Mouse (Mus musculus) spleen, adult 12 weeks (tissue): ENCODE measurements around the gene Plppr3.

Experiments
- DNase-seq: peaks from one replicate; pipeline ENCODE4 v3.0.0; 2022; ENCODE audit warnings: low spot score

The Plppr3 gene

GRCm38 (mm10) chr10:79852107-79852789, 22.2 kb downstream of the Plppr3 start:
- no peak for DNase-seq

GRCm38 (mm10) chr10:79851653-79852052, 22.8 kb downstream of the Plppr3 start:
- DNase-seq, result no peak

GRCm38 (mm10) chr10:79849941-79850628, 24.3 kb downstream of the Plppr3 start:
- DNase-seq, result no peak

GRCm38 (mm10) chr10:79846553-79846952, 27.9 kb downstream of the Plppr3 start:
- no peak for DNase-seq

GRCm38 (mm10) chr10:79843476-79843875, 31.0 kb downstream of the Plppr3 start:
- DNase-seq, result no peak

- no peak for DNase-seq
These were observed 32.1 kb downstream of the Plppr3 start for GRCm38 (mm10) chr10:79842322-79842721.

- no peak for DNase-seq
These were observed 33.5 kb downstream of the Plppr3 start for GRCm38 (mm10) chr10:79840644-79841551.

- no peak for DNase-seq
These were observed 34.3 kb downstream of the Plppr3 start for GRCm38 (mm10) chr10:79840091-79840490.

- DNase-seq, result no peak
These were observed 36.3 kb downstream of the Plppr3 start for GRCm38 (mm10) chr10:79838151-79838550.

- no peak for DNase-seq
These were observed 37.5 kb downstream of the Plppr3 start for GRCm38 (mm10) chr10:79836918-79837317.

- peak; percentile 50 for DNase-seq
These were observed 39.5 kb downstream of the Plppr3 start for GRCm38 (mm10) chr10:79834769-79835398.

- no peak for DNase-seq
These were observed 41.6 kb downstream of the Plppr3 start for GRCm38 (mm10) chr10:79832786-79833181.

GRCm38 (mm10) chr10:79832026-79832785, 42.2 kb downstream of the Plppr3 start:
- DNase-seq, result no peak

GRCm38 (mm10) chr10:79831583-79831982, 42.9 kb downstream of the Plppr3 start:
- DNase-seq, result no peak

- no peak for DNase-seq
These were observed 50.0 kb downstream of the Plppr3 start for GRCm38 (mm10) chr10:79824413-79824812.

GRCm38 (mm10) chr10:79823011-79823410, 51.4 kb downstream of the Plppr3 start:
- DNase-seq, result no peak

GRCm38 (mm10) chr10:79822372-79822771, 52.1 kb downstream of the Plppr3 start:
- no peak for DNase-seq

GRCm38 (mm10) chr10:79821731-79822130, 52.7 kb downstream of the Plppr3 start:
- DNase-seq, result no peak

- DNase-seq, result no peak
These were observed 53.7 kb downstream of the Plppr3 start, which contains the start of gene Misp for GRCm38 (mm10) chr10:79820782-79821181. TSS of gene Misp (plus strand) at chr10:79820989.

GRCm38 (mm10) chr10:79820277-79820676, 54.2 kb downstream of the Plppr3 start:
- DNase-seq, result no peak

- no peak for DNase-seq
These were observed 54.8 kb downstream of the Plppr3 start for GRCm38 (mm10) chr10:79819606-79820005.
